Mouse (Mus musculus): ENCODE results near the gene Sord.
A peak's percentile ranks its signal among the peaks of the same experiment; 100 is the strongest.

Gene Sord

DNA sequence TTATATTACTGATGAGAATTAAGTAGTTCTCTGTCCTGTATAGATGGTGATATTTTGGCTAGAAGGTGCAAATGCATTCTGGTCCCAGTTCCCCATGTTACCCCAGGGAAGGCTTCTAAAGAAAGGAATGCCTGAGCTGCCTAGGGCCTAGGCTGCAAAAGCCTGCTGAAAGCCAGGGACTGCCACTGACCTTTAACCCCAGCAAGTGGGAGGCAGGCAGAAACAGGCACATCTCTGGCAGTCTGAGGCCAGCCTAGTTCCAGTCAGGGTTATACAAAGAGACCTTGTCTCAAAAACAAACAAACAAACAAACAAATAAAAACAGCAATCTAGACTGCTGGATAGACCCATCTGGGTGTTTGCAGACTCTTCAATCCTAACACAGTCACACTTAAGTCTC, 6.2 kb downstream of the Sord start:
- no peak for DNase-seq (ENCODE audit: low spot score in 2 of 2)

- no peak for DNase-seq (ENCODE audit: low spot score in 2 of 2)
Observed at GRCm38 (mm10) chr2:122241226-122241625, 6.7 kb downstream of the Sord start.

- no peak for DNase-seq (ENCODE audit: low spot score in 2 of 2)
Observed at GRCm38 (mm10) chr2:122241935-122242334, 7.4 kb downstream of the Sord start.

GRCm38 (mm10) chr2:122243671-122244131, 9.2 kb downstream of the Sord start:
- peak; percentile 33 to 53 for DNase-seq (ENCODE audit: low spot score in 2 of 2)

- DNase-seq (ENCODE audit: low spot score in 2 of 2) = no peak
Observed at GRCm38 (mm10) chr2:122247786-122248185, 13.2 kb downstream of the Sord start.

DNA sequence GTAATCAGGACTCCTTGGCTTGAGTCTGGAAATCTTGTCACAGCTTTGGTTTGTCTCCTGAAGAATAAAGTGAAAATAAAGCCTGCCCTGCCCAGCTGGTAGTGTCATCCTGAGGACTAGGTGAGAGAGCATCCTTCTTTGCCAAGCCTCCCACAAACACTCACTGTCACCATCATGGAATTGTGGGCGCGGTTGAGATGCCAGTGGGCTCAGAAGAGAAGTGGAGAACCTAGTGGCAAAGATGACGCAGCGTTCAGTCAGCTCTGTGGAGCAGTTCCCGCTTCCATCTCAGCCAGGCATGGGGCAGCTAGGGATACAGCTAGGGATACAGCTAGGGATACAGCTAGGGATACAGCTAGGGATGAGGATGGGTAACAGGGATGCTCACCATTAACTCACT, 21.4 kb downstream of the Sord start:
- peak; percentile 17 to 20 for DNase-seq (ENCODE audit: low spot score in 2 of 2)

- DNase-seq (ENCODE audit: low spot score in 2 of 2) = no peak
Observed at GRCm38 (mm10) chr2:122260729-122261128, 26.2 kb downstream of the Sord start.

DNA sequence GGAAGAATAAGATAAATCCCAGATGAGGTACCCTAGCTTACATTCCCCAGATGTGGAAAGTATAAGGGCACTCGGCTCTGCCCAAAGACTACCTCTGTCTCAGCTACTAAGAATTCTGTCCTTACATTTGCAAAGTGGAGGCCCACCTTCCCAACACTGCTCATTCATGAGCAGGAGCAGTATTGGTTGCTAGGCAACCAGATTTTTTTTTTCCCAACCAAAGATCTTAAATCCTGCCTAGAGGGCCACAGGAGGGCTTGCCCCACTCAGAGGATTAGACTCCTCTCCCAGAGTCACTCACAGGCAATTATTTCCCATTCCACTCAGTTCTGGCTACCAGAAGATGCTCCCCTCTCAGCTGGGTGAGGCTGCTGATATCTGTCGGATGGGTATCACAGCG, 30.1 kb downstream of the Sord start:
- no peak for DNase-seq (ENCODE audit: low spot score in 2 of 2)

- no peak for DNase-seq (ENCODE audit: low spot score in 2 of 2)
Observed at GRCm38 (mm10) chr2:122266407-122267193, 32.1 kb downstream of the Sord start.

DNA sequence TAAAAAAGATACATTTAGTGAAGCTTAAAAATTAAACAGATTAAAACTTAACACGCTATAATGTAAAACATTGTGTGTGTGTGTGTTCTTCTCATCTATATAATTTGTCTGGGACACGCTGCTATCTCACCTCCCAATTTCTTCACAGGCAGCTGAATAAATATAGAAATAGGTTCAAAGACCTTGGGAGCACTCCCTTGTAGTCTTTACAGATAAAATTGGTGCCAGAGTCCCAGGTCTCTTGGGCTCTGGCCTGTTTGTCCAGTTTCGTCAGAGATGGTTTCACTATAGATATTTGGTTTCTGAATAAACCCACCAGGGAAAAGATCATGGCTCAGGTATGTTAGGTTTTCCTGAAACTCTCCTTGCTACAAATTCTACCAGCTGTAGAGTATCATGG, 44.2 kb downstream of the Sord start:
- DNase-seq (ENCODE audit: low spot score in 2 of 2) = no peak

- no peak for DNase-seq (ENCODE audit: low spot score in 2 of 2)
Observed at GRCm38 (mm10) chr2:122284091-122284490, 49.5 kb downstream of the Sord start.

DNA sequence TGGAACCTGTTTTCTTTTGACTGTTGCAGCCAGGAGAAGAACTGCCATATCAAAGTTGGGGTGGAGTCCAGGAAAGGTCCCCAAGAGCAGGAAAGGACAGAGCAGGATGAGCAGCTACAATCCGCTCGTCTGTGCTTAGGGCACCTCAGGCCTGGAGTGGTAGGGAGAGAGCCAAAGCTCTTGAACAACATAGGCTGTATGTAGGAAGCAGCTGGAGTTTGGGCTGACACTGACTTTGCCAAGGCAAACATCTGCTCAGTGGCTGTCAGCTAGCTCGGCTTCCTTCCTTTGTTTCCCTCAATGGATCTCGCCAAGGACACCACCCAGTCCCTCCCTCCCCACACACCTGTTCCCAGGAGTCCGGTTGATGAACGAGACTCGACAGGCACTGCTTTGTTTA, 51.6 kb downstream of the Sord start:
- DNase-seq (ENCODE audit: low spot score in 2 of 2) = no peak

GRCm38 (mm10) chr2:122294916-122295315, 60.4 kb downstream of the Sord start:
- DNase-seq (ENCODE audit: low spot score in 2 of 2) = no peak

DNA sequence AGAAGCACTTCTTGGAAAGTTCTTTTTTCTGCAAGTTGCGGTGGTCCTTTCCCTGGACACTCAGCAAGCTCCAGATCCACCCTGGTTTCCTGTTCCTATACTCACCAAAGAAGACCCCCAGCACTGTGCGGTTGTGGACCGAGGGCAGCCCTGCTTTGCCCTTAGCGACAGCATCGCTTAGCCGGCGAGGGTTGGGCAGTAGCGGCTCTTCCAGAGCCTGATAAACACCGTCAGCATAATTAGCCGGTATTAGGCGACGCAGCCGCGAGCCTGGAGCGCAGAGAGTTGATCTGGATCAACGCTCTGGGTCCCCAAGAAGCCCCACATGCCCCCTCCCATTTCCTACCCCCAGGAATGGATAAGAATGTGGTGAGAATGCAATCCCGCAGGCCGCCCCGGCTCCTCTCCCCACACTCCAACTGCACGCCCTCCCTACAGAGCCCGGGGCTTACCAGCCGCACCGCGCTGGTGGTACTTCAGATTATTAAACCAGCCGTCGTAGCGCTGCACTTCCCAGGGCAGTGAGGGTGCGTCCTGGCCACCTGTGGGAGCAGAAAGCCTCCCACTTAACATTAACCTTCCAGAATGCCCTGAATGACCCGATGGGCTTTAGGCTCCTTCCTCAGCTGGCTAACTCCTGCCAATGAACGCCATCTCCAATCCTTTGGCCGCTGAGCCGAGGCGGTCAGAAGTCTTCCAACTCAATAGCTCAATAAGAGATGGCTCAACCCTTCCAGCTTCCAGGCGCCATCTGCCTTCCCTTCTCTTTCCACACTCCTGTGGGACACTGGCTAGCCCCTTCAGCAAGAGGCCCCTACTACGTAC, 62.9 kb downstream of the Sord start:
- no peak for DNase-seq (ENCODE audit: low spot score in 2 of 2)

DNA sequence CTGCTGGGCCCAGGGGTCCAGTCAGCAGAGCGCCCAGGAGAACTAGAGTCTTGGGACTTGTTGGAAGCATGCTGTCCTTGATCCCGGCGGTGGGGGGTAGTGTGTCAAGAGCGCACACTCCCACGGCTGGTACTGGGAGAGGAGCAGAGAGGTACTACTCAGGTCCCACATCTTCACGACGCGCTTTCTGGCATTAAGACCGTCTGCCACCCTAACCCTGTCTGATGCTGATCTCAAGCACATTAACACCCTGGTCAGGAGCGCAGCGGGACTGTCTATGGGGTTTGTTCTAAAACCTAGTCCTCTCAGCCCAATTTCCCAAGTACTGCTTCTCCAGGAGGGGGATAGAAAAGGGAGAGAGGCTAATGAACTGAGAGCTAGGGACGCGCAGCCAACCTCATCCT, 63.5 kb downstream of the Sord start, which contains the start of gene Duox2:
TSS of gene Duox2 (minus strand) at position 354 of the 404 bp plus-strand sequence.
- DNase-seq (ENCODE audit: low spot score in 2 of 2) = no peak

DNA sequence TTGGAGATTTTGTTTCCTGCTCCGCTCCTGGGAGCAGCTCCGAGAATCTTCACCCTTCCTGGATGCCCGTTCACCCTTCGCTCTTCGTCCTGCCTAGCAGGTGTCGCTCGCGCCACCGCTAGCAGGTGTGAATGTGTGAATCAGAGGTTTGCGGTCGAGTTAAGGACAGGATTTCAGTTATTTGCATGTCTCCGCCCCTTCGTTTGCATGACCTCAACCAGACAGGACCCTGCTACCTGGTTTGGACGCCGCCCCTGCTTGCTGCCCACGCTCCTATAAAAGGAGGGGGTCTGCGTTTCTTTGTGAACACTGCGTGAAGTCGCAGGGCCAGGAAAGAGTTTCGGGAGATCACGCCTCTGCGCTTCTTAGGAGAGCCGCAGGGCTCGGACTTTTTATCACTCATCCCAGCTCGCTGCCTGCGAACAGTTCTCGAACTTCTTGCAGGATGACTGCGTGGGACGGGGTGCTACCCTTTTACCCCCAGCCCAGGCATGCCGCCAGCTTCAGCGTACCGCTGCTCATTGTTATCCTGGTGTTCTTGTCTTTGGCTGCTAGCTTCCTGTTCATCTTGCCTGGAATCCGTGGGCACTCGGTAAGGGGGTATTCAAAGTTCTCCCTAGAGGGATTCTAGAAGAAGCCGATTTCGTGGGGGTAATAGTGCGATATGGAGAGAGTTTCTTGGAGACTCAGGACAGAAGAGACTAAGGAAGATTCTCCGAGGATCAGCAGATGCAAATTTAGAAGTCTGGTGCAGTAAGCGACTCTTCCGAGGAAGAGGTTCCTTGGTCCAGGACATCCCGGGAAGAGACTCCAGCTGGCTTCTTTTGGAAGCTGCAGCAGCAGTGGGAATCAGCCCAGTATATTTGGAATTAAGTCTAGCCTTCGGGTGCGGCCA, 64.3 kb downstream of the Sord start, which contains the start of gene Duoxa2:
TSS of gene Duoxa2 (plus strand) at position 305 of the 895 bp plus-strand sequence.
- no peak for DNase-seq (ENCODE audit: low spot score in 2 of 2)

GRCm38 (mm10) chr2:122299911-122300655, 65.5 kb downstream of the Sord start:
- DNase-seq (ENCODE audit: low spot score in 2 of 2) = no peak

GRCm38 (mm10) chr2:122300656-122301020, 66.1 kb downstream of the Sord start:
- DNase-seq (ENCODE audit: low spot score in 2 of 2) = no peak

DNA sequence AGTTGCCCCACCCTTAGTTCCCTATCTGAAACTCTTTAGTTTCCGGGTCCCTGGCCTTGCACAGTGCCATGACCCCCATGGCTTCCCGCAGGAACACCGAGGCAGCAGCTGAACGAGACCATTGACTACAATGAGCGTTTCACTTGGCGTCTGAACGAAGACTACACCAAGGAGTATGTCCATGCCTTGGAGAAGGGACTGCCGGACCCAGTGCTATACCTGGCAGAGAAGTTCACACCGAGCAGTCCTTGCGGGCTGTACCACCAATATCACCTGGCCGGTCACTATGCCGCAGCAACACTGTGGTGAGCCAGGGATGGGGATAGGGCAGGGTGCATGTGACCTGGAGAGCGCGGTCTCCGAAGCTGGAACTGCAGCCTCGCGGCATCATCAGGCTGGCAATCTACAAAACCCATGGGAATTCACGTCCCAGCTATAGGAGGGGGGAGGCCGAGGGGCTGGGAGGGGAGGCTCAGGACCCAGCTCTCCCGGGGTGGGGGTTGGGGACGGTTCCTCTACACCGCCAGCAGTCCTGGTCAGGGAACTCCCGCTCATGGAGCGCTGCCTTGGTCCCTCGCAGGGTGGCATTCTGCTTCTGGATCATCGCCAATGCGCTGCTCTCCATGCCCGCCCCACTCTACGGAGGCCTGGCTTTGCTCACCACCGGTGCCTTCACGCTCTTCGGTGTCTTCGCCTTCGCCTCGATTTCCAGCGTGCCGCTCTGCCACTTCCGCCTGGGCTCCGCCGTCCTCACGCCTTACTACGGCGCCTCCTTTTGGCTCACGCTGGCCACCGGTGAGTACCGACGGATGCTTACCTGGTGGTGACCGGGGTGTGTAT, 66.8 kb downstream of the Sord start:
- no peak for DNase-seq (ENCODE audit: low spot score in 2 of 2)

DNA sequence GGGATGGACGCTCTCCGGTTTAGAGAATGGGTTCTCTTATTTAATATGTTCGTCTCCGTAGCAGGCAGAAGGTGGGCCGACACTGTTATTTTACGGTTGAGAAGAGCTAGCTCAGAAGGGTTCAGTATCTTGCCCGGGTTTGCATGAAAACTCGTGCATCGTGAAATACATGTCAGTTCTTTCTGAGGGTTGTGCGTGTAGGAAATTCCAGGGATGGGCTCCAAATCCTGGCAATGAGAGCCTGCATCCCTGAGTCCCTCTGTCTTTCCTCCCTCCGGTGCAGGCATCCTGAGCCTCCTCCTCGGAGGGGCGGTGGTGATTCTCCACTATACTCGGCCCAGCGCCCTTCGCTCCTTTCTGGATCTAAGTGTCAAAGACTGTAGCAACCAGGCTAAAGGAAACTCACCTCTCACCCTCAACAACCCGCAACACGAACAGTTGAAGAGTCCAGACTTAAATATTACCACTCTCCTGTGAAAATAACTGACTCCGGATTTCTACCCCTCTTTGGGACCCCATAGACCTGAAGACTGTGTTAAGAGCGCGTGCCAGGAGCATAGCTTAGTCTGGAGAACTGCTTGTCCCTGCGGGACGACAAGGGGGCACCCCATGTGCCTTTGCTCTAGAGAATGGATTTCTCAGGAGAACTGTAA, 67.5 kb downstream of the Sord start:
- no peak for DNase-seq (ENCODE audit: low spot score in 2 of 2)
